Mouse (Mus musculus) testis, adult 2 months (tissue): ENCODE data around the gene N4bp2l1.

Source experiments
- CTCF ChIP-seq: fragments of 200-500 bp; IDR thresholded peaks from 2 replicates; pipeline ENCODE4 v1.5.1; 2012; ENCODE audit warnings: low read depth, mild to moderate bottlenecking, inconsistent platforms, low read length, moderate library complexity; ENCODE audit not compliant: control insufficient read depth, insufficient read depth, insufficient replicate concordance
- POLR2A ChIP-seq: fragments of 200-500 bp; IDR thresholded peaks from 2 replicates; pipeline ENCODE4 v1.6.1; 2012; ENCODE audit warnings: low read depth, mild to moderate bottlenecking, inconsistent platforms, low read length, moderate library complexity; ENCODE audit not compliant: control insufficient read depth

DNA sequence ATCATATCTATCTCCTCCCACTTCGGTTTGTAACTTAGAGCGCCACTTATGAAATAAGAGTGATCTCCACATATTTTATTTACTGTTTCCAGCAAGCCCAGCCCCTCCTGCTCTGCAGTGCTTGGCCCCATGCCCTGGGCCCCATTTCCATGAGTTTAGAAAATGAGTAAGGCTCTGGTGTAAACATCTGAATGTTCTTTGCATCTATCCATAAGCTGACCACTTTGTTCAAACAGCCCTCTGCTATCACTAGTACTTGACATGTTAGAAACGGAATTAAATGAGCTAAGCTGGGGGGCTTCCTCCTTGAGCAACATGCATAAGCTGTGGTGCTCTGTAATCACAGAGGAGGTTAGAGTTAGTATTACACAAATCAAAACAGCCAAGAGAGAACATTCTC lies 22.6 kb downstream of the N4bp2l1 start:
- TF ChIP-seq CTCF, result no peak
- no peak for TF ChIP-seq POLR2A
